Mouse (Mus musculus) embryonic facial prominence, embryonic 12.5 days (tissue): ENCODE data around the gene Pcdh7. TPM values are rescaled to one million over a fixed set of nuclear protein-coding genes. Genes with fewer than 3 reads are reported as not detected.
"Not testable (repeated sequence)": the region's sequence is repeated elsewhere in the genome, so short reads cannot be mapped to it uniquely, and the experiment has no call there.

Experiments
- ATAC-seq: fragments of 200-750 bp; cut with Nextera tagmentation; 2 replicates; pipeline ENCODE4 v1.8.0; 2017; ENCODE audit not compliant: insufficient number of reproducible peaks, insufficient read depth, low FRiP score, low TSS enrichment
- H3K27ac ChIP-seq: fragments of 300-500 bp; sonication (generic); 2 replicates; pipeline ENCODE4 v1.5.1; 2016; ENCODE audit warnings: mild to moderate bottlenecking
- H3K27me3 ChIP-seq: fragments of 300-500 bp; sonication (generic); 2 replicates; pipeline ENCODE4 v1.6.1; 2016; ENCODE audit warnings: mild to moderate bottlenecking, moderate library complexity
- H3K36me3 ChIP-seq: fragments of 300-500 bp; sonication (generic); 2 replicates; pipeline ENCODE4 v1.6.1; 2016; ENCODE audit warnings: mild to moderate bottlenecking
- H3K4me1 ChIP-seq: fragments of 300-500 bp; sonication (generic); 2 replicates; pipeline ENCODE4 v1.6.1; 2016
- H3K4me2 ChIP-seq: fragments of 300-500 bp; sonication (generic); replicated peaks from 2 replicates; pipeline ENCODE4 v1.6.1; 2016; ENCODE audit warnings: mild to moderate bottlenecking, moderate library complexity
- H3K4me3 ChIP-seq: fragments of 300-500 bp; sonication (generic); 2 replicates; pipeline ENCODE4 v1.5.1; 2016; ENCODE audit warnings: mild to moderate bottlenecking
- H3K9ac ChIP-seq: fragments of 300-500 bp; sonication (generic); 2 replicates; pipeline ENCODE4 v1.6.1; 2016; ENCODE audit warnings: mild to moderate bottlenecking, moderate library complexity
- H3K9me3 ChIP-seq: fragments of 300-500 bp; sonication (generic); 2 replicates; pipeline ENCODE4 v1.6.1; 2016; ENCODE audit warnings: mild to moderate bottlenecking, moderate library complexity
- WGBS: fragments of 180-500 bp; shearing (Covaris S2); methylation state at CpG from one replicate; pipeline ENCODE4 v1.1.7; 2016; 5-methylcytosine and 5-hydroxymethylcytosine counted together
- polyA plus RNA-seq: library from polyadenylated mRNA; unstranded; fragments of >200 nt; fragmentation: Nextera tagmentation; extraction: Ambion mirVana; gene quantifications from 2 replicates; pipeline ENCODE4 v1.2.1, GENCODE M21; 2016

Pcdh7 gene
- 14.2 and 14.9 TPM in 2 replicates for polyA plus RNA-seq

DNA sequence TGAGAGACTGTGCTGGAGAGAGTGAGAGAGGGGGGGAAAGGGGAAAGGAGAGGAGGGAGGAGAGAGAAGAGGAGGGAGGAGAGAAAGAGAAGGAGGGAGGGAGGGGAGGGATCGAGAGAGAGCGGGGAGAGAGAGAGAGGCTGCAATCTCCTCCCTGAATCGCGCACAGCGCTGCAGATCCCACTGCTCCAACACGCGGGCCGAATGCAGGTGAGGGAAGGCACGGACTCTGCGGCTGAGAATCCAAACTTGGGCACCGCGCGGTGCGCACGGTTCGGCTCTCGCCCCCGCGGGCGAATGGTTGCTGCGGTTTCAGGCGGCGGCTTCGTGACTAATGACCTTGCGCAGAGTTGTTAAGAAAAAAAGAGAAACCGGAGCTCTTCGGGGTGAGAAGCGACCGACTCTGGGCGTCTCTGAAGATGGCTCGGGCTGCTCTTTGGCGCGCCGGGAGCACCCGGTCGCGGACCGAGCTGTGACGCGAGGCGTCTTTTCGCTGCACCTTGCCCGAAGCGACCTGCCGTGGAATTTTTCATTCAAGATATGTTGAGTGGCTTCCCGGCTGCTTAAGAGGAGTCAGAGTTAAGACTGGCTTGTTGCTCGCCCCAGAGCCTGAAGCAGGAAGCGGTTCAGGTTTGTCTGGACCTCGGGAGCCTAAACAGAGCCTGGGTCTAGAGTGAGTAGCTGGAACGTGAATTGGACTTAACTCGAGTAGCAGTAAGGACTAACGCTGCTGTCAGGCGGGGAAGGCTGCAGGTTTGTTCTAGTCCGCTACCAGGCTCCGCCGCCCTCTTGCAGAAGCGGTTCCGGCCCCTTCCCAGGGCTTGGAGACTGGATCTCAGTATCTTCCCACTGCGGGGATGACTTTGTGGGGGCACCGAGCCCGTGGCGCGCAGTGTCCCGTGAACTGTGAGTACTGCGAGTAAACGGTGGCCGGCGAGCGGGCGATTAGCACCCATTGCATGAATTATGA is at the start of gene Pcdh7:
Gene Pcdh7, plus strand, starts transcription at position 62 of the 970 bp plus-strand sequence.
- 0 out of 2 replicates have a peak, but pooled peaks cover 12% of the 10 kb centered on the region for H3K27me3 ChIP-seq
- peak within 1 kb of the TSS; percentile 87 for H3K4me2 ChIP-seq
- peaks cover 24% of the 10 kb centered on the region for H3K4me1 ChIP-seq
- H3K27ac ChIP-seq: peak within 1 kb of the TSS; percentile 95
- peak; percentile 42 for ATAC-seq
- H3K9ac ChIP-seq: peak within 1 kb of the TSS; percentile 71
- under 1% methylated on average over 65 of the region's 70 CpGs for WGBS
- H3K4me3 ChIP-seq: peak within 1 kb of the TSS; percentile 64
- H3K9me3 ChIP-seq: no peaks in the 10 kb centered on the region
- H3K36me3 ChIP-seq: no peaks in the 10 kb centered on the region

GRCm38 (mm10) chr5:57676970-57677369 is 40.8 kb upstream of the Pcdh7 start:
- not testable (repeated sequence) for ATAC-seq, H3K4me3 ChIP-seq, H3K4me2 ChIP-seq, H3K36me3 ChIP-seq, H3K4me1 ChIP-seq, H3K27ac ChIP-seq, H3K27me3 ChIP-seq, H3K9me3 ChIP-seq, H3K9ac ChIP-seq
- WGBS: 75% methylated on average over 2 of the region's 2 CpGs

DNA sequence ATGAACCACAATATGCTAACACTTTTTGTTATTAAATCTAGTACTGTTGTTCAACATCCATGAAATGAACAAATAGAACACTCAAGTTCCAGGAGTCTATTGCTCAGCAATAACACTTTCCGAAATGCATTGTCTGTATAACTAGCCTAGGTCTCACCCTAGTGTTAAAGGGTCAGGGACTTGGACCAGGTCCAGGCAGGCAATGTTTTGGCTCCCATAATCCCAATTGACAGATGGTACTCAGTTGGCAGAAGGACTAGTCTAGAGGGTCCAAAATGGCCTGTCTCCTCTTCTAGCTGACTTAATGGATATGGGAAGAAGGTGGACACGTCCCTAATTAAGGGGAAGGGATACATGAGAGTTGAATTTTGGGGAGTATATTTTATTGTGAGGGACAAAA is 9.4 kb upstream of the Pcdh7 start:
- Histone ChIP-seq H3K4me1 (no peaks in the 10 kb centered on the region), H3K4me3 (no peak overlapping the region), H3K9ac (no peak overlapping the region), H3K27me3 (no peaks in the 10 kb centered on the region), H3K9me3 (no peaks in the 10 kb centered on the region), H3K36me3 (no peaks in the 10 kb centered on the region), H3K4me2 (no peak overlapping the region), H3K27ac (no peak overlapping the region)
- no peak for ATAC-seq
- WGBS: 68% methylated on average over 2 of the region's 2 CpGs

GRCm38 (mm10) chr5:57713980-57714379 is 3.8 kb upstream of the Pcdh7 start:
- Histone ChIP-seq H3K4me2 (peak overlapping the region; percentile 87), H3K9ac (no peak overlapping the region), H3K36me3 (no peaks in the 10 kb centered on the region), H3K9me3 (no peaks in the 10 kb centered on the region), H3K4me1 (no peaks in the 10 kb centered on the region), H3K27ac (no peak overlapping the region), H3K4me3 (peak overlapping the region; percentile 64), H3K27me3 (no peaks in the 10 kb centered on the region)
- under 1% methylated on average over 10 of the region's 10 CpGs for WGBS
- ATAC-seq: no peak

DNA sequence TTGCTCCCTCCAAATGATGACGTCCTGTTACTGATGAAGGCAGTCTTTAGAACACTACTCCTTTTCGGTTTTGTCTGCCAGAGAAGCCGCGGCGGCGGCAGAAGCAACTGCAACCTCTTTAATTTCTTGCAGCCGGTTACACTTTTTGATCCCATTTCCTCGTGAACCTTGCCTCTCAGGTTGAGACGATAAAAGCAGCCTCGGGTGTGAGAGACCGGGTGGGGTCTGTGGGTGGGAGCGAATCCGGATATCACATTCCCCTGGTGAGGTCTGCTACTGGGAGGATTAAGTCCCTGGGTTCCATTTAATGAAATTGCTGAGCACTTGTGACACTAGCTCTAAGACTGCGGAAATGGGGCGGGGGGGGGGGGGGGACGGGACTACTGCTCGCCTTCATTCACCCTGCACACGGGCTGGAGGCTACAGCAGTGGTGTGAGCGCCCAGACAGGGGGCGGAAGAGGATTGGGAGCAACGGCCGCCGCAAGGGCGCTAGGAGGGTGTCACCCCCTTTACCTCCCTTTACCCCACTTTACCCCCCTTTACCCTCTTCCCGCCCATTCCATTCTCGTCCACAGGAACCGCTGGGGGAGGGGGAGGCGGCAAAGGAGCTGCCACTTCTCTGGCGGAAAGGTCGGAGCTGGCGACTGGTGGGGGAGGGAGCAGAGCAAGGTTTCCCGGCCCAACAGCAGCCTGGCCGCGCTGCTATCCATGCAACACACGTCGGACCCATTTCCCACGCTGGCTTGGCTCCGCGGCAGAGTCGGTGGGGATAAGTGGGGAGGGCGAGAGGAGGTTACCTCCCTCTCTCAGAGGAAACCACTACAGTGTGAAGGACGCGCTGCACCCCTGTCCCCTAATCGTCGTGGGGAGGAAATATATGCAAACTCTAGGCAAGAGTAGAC is 2.9 kb upstream of the Pcdh7 start:
- Histone ChIP-seq H3K4me2 (peak overlapping the region; percentile 87), H3K27ac (peak overlapping the region; percentile 95), H3K27me3 (no peaks in the 10 kb centered on the region), H3K4me3 (peak overlapping the region; percentile 64), H3K36me3 (no peaks in the 10 kb centered on the region), H3K9ac (peak overlapping the region; percentile 51), H3K9me3 (no peaks in the 10 kb centered on the region), H3K4me1 (0 out of 2 replicates have a peak, but pooled peaks cover 5% of the 10 kb centered on the region)
- ATAC-seq: peak; percentile 49
- WGBS: under 1% methylated on average over 44 of the region's 45 CpGs

DNA sequence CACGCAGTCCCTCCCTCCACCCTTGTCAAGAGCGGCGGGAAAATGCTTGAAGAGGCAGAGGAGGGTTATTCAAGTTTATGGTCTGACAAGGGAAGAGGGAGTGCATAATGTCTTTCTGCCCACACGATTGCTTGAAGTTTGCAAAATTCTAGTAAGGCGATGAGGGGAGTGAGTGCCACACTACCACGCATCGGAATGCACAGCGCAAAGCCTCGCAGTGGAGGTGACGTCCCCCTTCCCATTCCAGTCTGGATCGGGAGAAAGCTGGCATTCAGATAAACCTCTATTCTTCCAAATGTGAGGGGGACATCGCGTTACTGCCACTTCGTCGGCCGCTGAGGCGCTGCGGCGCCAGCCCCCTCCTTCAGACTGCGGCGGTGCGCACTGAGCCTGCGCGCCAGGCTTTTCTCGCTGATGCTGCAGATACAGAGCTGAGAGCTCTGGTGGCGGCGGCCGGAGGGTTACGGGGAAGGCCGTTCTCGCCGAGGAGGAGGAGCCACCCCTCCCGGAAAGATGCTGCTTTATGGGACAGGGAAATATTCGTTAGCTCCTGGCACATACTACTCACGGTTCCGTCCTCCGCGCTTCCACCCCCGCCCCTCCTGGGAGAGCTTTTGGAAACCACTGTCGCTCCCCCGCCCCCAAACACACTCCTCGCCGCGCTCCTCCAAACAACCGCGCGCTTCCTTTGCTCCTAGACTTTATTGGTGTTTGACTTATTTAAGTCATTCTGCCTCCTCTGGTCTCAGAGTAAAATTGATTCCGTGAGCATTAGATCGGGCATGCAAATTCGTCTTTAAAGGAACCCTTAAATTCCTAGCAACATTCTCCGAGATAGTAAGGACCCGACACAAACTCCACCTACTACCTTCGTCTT is 2.0 kb upstream of the Pcdh7 start:
- H3K9ac ChIP-seq: peak overlapping the region; percentile 51
- peak overlapping the region; percentile 64 for H3K4me3 ChIP-seq
- H3K36me3 ChIP-seq: no peaks in the 10 kb centered on the region
- WGBS: under 1% methylated on average over 53 of the region's 53 CpGs
- peak overlapping the region; percentile 87 for H3K4me2 ChIP-seq
- peak; percentile 25; the same call in 1 of the 2 replicates for ATAC-seq
- peak overlapping the region; percentile 95 for H3K27ac ChIP-seq
- H3K4me1 ChIP-seq: peaks cover 11% of the 10 kb centered on the region; the same call in 1 of the 2 replicates
- H3K27me3 ChIP-seq: 0 out of 2 replicates have a peak, but pooled peaks cover 6% of the 10 kb centered on the region
- no peaks in the 10 kb centered on the region for H3K9me3 ChIP-seq

DNA sequence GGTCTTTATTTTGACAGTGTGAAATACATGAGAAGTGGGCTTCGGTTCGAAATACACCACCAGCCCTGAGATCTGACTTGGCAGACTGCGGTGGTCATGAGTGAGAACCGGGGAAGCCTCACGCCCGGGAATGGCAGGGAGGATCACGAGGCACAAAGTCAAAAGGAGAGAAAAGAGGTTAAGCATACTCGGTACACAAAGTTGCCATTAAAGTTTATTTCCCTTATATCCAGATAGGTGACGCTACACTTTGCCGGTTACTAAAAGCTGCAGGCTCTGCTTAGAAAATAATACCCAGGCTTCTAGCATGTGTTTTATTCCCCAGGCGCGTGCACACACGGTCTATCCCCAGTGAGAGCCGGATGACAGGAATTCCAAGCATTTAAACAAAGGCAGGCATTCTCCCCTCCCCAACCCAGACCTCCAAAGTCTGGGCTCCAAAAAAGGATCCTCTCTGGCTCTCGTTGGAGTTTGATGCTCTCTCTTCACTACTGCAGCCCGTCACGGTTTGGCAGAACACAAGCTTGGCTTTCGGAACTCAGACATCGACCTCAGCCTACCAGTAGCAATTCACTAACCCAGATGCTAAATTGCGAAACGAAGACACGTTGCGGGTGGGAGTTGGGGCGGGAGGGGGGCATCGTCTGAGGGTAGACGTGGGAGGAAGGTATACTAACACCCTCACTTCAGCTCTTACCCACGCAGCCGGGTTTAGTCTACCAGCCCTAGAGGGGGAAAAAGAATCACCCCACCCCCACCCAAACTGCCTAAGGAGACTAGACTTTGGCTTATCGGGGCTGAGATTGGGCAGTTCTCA is 1.1 kb upstream of the Pcdh7 start:
- peak overlapping the region; percentile 95 for H3K27ac ChIP-seq
- no peak for ATAC-seq
- no peaks in the 10 kb centered on the region for H3K36me3 ChIP-seq
- peak overlapping the region; percentile 71 for H3K9ac ChIP-seq
- H3K9me3 ChIP-seq: no peaks in the 10 kb centered on the region
- H3K4me3 ChIP-seq: peak overlapping the region; percentile 64
- under 1% methylated on average over 29 of the region's 29 CpGs for WGBS
- H3K4me2 ChIP-seq: peak overlapping the region; percentile 87
- 0 out of 2 replicates have a peak, but pooled peaks cover 12% of the 10 kb centered on the region for H3K27me3 ChIP-seq
- H3K4me1 ChIP-seq: peaks cover 18% of the 10 kb centered on the region

DNA sequence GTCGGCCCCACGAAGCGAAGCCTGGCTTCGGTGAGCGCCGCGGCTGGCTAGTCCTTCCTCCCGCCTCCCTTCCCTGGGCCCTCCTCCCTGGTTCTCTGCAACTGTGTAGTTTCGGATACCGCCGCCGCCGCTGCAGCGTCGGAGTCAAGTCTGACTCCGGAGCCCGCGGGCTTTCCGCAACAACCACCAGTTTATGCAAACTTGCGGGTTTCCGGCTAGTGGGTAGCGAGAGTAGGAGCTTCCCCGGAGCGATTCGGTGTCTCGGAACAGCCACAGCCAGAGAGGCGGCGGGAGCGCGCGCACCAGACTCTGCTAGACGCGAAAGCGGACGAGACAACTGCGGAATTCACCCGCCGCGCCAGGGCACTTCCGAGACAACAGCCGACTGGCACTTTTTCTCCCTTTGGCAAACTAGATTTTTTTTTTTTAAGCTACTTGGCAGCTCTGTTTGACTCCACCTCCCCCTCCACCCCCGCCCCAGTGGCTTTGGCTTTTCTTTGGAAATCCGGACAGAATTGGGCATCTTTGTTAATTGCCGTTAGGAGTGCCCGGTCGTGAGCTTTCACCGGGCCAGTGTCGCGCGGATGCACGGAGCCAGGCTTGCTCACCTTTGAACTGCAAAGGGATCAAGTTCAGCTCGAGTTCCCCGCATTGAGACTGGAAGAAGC is 395 bp upstream of the Pcdh7 start:
- H3K4me3 ChIP-seq: peak overlapping the region; percentile 64
- ATAC-seq: no peak
- H3K9ac ChIP-seq: peak overlapping the region; percentile 71
- 0 out of 2 replicates have a peak, but pooled peaks cover 12% of the 10 kb centered on the region for H3K27me3 ChIP-seq
- no peaks in the 10 kb centered on the region for H3K9me3 ChIP-seq
- H3K4me1 ChIP-seq: peaks cover 24% of the 10 kb centered on the region
- H3K27ac ChIP-seq: peak overlapping the region; percentile 95
- no peaks in the 10 kb centered on the region for H3K36me3 ChIP-seq
- peak overlapping the region; percentile 87 for H3K4me2 ChIP-seq
- under 1% methylated on average over 53 of the region's 53 CpGs for WGBS

DNA sequence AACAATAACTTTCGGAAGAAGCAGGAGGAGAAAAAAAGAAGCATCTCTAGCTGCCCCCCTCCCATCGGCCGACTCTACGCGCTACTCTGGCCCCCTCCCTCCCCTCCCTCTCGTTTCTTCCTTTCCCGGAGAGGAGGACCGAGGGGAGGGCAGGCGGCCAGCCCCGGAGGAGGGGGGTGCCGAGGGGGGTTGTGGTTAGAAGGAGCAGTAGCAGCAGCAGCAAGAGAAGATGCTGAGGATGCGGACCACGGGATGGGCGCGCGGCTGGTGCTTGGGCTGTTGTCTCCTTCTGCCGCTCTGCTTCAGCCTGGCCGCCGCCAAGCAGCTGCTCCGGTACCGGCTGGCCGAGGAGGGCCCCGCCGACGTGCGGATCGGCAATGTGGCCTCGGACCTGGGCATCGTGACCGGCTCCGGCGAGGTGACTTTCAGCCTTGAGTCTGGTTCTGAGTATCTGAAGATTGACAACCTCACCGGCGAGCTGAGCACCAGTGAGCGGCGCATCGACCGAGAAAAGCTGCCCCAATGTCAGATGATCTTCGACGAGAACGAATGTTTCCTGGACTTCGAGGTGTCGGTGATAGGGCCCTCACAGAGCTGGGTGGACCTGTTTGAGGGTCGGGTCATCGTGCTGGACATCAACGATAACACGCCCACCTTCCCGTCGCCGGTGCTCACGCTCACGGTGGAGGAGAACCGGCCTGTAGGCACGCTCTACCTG is 1.3 kb downstream of the Pcdh7 start:
- Histone ChIP-seq H3K27ac (peak overlapping the region; percentile 95; the same call in 1 of the 2 replicates), H3K36me3 (no peaks in the 10 kb centered on the region), H3K4me1 (peaks cover 24% of the 10 kb centered on the region), H3K4me2 (peak overlapping the region; percentile 87), H3K27me3 (0 out of 2 replicates have a peak, but pooled peaks cover 12% of the 10 kb centered on the region), H3K9me3 (no peaks in the 10 kb centered on the region), H3K4me3 (peak overlapping the region; percentile 64), H3K9ac (peak overlapping the region; percentile 71)
- WGBS: under 1% methylated on average over 52 of the region's 54 CpGs
- no peak for ATAC-seq
